Mouse (Mus musculus) urinary bladder, postnatal 4 days (tissue): Measurements from ENCODE around the gene Camkk2.

Experiments
- DNase-seq, 2 experiments: peaks; one replicate each; pipeline ENCODE4 v3.0.0; 2021 to 2022; ENCODE audit warnings: low spot score in 2 of 2

Camkk2 gene

DNA sequence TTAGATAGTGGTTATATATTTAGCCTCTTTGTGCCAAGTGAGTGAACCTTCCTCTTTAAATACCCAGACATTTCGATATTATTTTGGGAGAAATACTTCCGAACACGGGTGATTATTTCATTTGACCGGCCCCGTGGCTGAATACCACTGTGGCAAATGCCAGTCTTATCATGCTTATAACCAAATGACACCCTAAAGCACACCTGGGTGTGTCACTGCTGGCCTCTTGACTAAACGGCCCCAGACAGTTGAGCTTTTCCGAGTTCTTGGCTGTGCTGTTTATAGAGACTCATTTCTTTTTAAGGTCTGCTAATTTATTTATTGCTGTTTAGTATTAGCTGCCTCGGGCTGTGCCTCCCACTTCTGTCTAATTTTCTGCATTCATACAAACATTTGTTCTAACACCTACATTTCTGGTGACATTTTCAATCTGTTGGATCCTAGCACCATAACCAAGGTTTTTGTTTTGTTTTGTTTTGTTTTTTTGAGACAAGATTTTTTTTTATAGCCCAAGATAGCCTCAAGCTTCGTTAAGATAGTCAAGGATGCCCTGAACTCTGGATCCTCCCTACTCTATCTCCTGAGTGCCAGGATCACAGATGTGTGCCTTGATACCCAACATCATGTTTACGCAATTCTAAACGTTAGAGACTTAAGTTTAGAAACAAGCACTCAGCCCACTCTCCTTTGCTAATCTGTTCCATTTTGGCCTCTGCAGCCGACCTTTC is 78.9 kb downstream of the Camkk2 start:
- DNase-seq = no peak

GRCm38 (mm10) chr5:122698701-122699060 is 80.5 kb downstream of the Camkk2 start:
- no peak for DNase-seq

DNA sequence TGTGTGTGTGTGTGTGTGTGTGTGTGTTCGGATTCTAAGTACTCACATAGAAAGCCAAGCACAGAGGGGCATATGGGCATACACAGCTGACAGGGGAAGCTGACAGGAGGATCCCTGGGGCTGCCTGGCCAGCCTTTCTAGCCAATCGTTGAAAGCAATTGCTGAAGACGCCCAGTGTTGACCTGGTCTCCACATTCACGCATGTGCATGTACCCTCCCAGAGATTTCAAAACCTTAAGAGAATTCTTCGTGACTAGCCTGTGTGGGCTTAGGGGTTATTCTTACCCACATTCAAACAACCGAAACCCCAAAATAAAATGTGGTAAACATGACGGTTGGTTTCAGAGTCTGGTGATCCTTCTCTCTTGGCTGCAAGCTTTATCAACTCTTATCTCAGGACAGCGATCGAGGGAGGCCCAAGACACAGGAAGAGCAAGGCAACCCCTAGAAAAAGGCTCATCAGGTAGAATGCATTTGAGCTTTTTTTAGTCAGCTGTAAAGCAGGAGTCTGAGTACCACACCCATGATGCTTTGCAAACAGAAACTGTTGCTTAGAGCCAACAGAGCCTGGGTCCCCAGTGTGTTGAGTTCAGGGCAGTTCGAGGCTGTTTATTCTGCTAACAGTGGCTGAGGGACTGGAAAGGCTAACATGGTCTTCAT is 81.0 kb downstream of the Camkk2 start:
- no peak for DNase-seq

DNA sequence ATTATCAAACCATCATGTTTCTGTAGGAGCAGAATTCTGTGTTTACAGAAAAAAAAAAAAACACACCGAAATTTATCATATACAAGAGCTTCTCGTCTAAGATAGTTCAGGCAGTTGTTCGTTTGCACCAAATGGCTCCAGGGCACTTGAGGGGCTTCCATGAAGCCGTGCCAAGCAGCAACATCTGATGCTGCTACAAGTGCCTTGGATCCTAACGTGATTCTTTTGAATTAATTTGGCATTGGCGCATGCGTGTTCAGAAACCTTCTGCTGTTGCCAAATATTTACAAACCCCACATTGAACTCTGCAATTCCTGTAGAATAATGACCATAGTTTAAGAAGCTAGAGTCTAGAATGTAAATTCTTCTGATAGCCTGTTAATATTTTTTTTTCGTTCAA is 83.7 kb downstream of the Camkk2 start:
- DNase-seq = no peak

GRCm38 (mm10) chr5:122693431-122694207 is 85.6 kb downstream of the Camkk2 start:
- no peak for DNase-seq

DNA sequence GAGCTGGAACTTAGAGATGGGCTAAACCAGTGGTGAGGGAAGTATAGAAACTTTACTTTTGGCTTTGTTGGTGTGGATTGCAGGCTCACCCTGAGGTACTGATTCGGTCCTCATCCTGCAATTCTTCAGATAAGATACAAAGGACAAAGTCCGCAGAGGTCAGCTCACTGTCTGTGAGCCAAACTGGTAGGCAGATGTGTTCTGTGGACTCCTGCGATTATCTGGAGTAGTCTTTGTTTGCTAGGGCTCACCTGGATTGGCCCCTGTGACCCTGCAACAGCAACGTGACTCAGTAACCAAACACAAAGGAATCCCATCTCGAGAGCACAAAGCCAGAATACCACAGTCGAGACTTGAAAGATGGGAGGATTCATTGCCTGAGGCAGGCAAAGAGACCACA is 88.7 kb downstream of the Camkk2 start:
- DNase-seq = no peak

DNA sequence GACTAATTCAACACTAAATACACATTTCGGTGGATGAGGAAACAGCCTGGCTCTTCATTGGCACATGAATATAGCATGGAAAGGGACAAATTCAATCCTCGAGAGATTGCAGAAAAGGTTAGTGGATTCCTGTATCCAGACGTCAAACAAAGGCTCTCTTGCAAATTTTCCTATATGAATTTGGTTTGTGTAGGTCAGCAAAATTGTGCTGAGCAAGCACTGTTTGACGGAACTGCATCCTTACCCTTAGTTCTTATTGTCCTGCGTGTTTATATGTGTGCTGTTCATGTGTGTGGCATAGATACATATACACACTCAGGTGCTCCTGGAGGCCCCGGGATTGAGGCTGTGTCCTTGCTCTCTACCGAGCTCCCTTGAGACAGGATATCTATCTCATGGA is 90.1 kb downstream of the Camkk2 start:
- DNase-seq = no peak

DNA sequence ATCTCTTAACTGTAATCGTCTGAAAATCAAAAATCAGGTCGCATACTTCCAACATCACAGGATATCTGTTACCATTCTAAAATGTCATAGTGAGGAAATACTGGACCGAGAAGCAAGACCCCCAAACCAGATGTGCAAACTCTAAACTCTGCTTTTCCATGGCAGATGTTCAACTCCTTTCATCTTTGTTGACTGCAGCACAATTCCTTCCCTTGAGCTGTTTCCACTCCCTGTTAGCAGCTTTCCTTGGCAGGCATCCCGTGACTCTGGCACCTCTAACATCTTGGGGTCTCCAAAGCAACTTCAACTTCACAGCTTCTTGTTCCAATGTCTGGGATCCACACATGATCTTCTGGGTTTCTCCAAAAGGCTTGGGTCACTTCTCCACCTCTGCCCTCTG is 91.8 kb downstream of the Camkk2 start:
- no peak for DNase-seq

GRCm38 (mm10) chr5:122683926-122684325 is 95.3 kb downstream of the Camkk2 start:
- no peak for DNase-seq

- DNase-seq = no peak
Observed at GRCm38 (mm10) chr5:122681276-122681675, 97.9 kb downstream of the Camkk2 start.
